Mouse (Mus musculus) adrenal gland, adult (tissue): Measurements from ENCODE around the gene Cd2bp2.

ENCODE experiments used
- DNase-seq, 2 experiments: peaks; one replicate each; pipeline ENCODE4 v3.0.0; 2022 to 2023; ENCODE audit warnings: low spot score in 1 of 2; ENCODE audit not compliant: inconsistent age in 2 of 2

Cd2bp2 gene

DNA sequence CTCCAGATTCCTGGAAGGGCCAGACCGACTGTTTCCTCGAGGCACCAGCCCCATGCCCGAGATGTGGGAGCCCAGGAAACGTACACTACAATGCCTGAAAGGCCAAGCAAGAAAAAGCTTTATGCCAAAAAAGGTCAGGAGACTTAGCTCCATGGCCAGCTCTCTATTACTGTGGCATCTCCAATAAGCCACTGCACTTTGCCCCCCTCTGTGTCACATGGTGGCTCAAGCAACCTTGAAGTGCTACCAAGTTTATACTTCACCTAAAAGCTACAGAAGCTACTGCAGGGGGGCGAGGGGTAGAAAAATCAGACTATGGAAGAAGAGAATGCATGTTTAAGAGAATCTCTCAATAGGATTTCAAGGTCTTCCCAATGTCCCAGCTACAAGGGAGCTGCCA lies 2.9 kb downstream of the Cd2bp2 start:
- DNase-seq: no peak

- DNase-seq: no peak
Measured at GRCm38 (mm10) chr7:127190672-127191071, 5.2 kb downstream of the Cd2bp2 start.

DNA sequence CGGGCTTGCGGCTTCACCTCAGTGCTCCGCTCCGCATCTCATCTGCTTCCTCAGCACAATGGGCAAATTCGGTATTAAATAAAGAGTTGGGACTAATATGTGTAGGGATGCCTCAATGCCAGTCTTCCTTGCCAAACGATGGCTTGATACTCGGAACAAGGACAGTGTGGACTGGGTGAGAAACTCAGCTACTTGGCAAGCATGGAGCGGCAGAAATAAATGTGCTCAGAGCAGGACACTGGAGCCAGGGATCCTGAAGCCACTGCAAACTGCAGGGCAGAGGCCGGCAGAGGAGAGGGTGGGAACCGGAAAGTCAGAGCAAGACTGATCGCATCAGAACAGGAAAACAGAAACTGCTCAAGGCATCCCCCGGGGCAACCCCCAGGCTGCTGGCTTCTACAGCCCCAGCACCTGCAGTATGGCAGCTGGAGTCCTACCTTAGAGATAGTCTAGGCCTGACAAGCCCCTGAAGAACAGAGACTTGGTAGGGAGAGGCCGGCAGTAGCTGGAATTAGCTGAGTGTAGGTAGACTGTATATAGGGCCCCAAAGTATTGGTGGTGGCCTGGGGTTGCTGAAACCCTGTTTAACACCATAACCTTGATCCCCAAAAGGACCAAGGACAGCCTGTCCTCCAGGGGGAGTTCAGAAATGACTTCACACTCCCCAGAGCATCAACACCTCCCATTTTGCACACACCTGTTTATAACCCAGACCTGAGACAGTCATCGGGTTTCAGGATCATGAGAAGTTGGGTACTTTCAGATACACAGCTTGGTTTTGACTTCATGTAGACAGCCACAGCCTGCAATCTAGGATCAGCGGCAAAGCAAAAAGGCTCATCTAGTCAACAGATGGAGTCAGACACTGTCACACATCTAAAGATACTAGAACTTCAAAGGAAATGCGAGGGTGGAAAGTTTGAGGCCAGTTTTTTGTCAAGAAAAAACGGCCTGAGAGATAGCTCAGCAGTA lies 7.3 kb downstream of the Cd2bp2 start:
- DNase-seq: no peak

DNA sequence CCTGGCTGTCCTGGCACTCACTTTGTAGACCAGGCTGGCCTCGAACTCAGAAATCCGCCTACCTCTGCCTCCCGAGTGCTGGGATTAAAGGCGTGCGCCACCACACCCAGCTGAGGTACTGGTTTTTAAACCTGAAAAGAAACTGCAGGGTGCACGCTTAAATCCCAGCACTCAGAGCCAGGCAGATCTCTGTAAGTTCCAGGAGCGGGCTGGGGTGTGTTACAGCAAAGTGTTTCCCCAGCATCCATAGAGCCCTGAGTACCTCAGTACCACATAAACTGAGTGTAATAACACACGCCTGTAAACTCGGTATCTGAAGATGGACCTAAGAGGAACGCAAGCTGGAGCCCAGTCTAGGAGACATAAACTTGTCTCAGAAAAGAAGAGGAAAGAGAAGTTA lies 8.5 kb downstream of the Cd2bp2 start:
- no peak for DNase-seq

- peak in 1 of 2 experiments; percentile 60 for DNase-seq
Measured at GRCm38 (mm10) chr7:127185601-127186000, 10.2 kb downstream of the Cd2bp2 start.

DNA sequence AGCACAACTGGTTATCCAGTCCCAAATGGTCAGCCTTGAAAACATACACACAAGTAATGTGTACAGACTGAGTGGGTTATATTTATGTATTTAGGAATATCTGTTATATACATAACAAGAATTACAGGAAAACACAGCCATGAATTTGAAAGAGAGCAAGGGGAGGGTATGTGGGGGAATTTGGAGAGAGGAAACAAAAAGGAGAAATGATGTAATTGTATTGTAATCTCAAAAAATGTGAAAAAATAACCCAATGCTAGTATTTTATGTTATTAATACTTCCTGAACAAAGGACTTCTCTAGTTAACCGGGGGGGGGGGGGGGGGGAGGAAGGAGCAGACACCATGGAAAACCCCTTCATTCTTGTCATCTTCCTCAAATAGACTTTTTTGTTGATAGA lies 11.1 kb downstream of the Cd2bp2 start:
- no peak for DNase-seq

- DNase-seq: peak in 1 of 2 experiments; percentile 29
Measured at GRCm38 (mm10) chr7:127183828-127184227, 12.0 kb downstream of the Cd2bp2 start.

- DNase-seq: peak in 1 of 2 experiments; percentile 10
Measured at GRCm38 (mm10) chr7:127183345-127183744, 12.5 kb downstream of the Cd2bp2 start.

GRCm38 (mm10) chr7:127181724-127182123 lies 14.1 kb downstream of the Cd2bp2 start:
- peak in 1 of 2 experiments; percentile 28 for DNase-seq

GRCm38 (mm10) chr7:127180783-127181182 lies 15.1 kb downstream of the Cd2bp2 start:
- DNase-seq: peak in 1 of 2 experiments; percentile 9

GRCm38 (mm10) chr7:127176937-127177336 lies 18.9 kb downstream of the Cd2bp2 start:
- DNase-seq: peak in 1 of 2 experiments; percentile 12

DNA sequence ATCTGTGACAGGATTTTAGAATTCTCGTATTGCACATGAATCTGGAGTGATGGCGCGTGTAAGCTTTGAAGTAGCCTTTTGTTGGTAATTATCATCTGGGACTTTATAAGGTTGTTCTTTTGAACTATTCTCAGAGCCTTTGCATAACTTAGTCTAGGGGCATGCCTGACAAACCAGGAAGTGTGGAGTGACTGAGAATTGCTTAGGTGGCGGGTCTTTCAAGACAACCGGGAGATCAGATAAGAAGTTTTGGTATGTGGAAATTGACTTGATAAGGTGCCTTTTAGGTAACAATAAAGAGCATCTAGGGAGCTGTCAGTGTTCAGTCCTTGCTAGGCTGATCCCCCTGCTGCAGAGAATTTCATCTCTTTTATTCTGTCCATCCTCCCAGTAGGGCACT lies 29.3 kb downstream of the Cd2bp2 start:
- no peak for DNase-seq

DNA sequence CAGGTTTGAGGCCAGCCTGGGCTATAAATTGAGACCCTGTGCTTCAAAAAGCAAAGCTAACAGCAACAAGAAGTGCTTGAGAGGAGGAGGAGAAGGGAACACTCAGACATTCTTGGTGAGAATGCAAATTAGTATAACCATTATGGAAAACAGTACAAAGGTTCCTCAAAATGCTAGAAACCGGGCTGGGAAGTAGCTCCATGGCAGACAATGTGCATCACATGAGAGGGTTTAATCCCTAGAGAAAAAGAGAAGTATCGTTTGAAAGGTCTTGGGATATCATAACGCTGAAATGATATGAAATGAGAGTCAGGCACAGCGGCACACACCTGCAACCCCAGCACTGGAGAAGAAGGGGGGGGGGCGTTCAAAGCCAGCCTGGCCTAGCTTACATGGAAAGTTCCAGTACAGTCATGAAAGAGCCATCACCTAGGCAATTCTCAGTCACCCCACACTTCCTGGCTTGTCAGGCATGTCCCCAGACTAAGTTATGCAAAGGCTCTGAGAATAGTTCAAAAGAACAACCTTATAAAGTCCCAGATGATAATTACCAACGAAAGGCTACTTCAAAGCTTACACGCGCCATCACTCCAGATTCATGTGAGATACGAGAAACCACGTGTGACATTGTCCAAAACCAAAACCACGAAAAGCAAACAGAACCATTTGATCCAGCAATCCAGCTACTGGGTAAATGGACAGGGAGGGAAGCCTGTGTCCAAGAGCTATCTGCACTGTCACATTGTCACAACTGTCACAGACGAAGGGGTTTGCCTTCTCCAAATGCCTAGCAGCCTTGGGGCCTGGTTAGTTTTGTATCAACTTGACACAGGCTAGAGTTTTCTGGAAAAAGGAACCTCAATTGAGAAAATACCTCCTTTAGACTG lies 30.0 kb downstream of the Cd2bp2 start:
- peak in 1 of 2 experiments; percentile 14 for DNase-seq

DNA sequence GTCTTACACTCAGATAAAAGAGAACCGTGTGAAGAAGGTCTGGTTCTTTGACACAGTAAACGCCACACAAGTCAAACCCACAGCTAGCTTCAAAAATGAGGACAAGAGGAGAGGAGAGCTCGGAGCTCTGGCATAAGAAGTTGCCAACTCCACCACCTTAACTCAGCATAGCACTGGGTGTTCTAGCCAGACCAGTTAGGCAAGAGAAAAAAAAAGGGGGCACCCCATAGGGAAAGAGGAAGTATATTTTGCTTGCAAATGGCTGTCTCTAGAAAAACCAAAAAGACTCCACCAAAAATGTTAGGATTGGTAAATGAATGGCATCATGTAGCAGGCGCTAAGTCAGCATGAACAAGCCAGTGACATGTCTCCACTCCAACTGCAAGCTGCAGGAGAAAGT lies 31.8 kb downstream of the Cd2bp2 start:
- peak in 1 of 2 experiments; percentile 14 for DNase-seq

DNA sequence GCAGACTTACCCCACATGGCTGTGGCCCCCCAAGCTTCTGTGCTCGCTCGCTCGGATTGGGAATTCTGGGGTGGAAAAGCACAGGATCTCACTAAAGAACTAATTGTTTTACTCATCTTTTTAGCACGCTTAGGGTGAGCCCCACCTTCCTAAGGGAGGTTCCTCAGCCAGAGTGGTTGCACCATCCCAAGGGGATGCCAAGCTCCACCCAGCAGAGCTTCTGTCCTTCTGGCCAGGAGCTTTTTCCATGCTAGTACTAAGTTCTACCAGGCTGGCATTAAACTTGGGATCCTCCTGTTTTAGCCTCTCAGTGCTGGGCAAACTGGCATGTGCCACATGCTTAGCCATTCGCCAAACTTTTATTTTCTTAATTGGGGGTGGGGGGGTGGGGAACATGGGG lies 33.3 kb downstream of the Cd2bp2 start:
- peak in 1 of 2 experiments; percentile 45 for DNase-seq

DNA sequence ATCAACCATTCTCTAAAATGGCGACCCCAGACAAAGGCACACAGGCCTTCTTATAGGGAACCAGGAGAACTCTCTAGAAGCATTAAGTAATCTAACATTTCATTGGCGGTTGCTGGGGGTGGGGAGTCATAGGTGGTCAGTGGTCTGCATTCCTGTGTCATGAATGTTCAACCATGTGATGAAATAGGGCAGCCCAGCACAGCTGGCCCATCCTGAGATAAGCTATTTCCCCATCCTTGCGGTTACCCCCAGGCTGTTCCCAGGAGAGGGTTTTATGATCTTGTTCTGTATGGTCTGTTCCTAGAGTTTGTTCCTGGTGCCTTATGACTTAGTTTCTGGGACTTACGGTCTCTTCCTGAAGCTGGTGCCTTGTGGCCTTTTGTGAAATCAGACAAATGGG lies 38.3 kb downstream of the Cd2bp2 start:
- no peak for DNase-seq

GRCm38 (mm10) chr7:127153477-127153876 lies 42.4 kb downstream of the Cd2bp2 start:
- peak; percentile 40 to 77 for DNase-seq

DNA sequence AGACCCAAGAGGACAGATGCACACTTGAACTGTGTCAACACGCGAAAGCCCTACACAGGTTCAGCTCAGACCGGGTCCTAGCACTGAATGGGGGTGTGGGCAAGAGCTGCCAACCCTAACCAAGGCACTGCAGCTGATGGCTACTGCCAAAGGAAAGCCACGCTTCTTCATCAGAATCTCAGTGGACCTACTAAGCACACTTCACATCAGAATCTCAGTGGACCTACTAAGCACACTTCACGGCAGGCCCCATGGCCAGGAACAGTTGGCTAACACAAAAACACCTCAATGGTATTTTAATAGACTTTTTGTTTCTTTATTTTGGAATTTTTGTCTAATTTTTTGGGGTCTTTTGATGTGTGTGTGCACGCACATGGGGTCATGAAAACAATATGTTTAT lies 43.4 kb downstream of the Cd2bp2 start:
- no peak for DNase-seq

GRCm38 (mm10) chr7:127147901-127148300 lies 47.9 kb downstream of the Cd2bp2 start:
- no peak for DNase-seq

- no peak for DNase-seq
Measured at GRCm38 (mm10) chr7:127146267-127146603, 49.6 kb downstream of the Cd2bp2 start.

- DNase-seq: no peak
Measured at GRCm38 (mm10) chr7:127145387-127146266, 50.2 kb downstream of the Cd2bp2 start.
